Mouse (Mus musculus): ENCODE results near the gene Crybg3. TPM values are rescaled to one million over a fixed set of nuclear protein-coding genes. Genes with fewer than 3 reads are reported as not detected.

The Crybg3 gene
- polyA plus RNA-seq, 1 experiment, result not detected

DNA sequence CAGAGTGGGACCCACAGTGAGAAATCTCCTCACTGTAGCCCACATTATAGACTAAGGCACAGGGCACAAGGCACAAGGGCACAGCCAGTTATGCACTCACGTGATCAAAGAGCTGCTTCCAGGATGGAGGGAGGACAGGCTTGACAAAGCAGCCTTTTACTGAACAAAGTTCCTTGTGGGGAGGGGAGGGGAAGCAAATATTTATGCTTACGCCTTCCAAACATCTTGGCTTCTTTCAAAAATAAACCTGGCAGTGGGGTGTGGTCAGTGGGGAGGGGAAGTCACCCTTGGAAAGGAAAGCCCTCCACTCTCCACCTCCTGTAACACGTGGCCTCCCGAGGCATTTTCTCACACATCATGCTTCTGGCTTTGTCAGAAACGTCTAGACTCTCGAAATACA, 14.5 kb downstream of the Crybg3 start:
- Histone ChIP-seq H3K27me3 (replicated peaks) (no peaks in the 10 kb centered on the region), H3K4me1 (peaks cover 5% of the 10 kb centered on the region; the same call in 1 of the 2 replicates), H3K9me3 (peaks cover 24% of the 10 kb centered on the region; the same call in 1 of the 2 replicates), H3K36me3 (replicated peaks; ENCODE audit: low read length) (no peaks in the 10 kb centered on the region), H3K4me3 (replicated peaks) (no peak overlapping the region)
- TF ChIP-seq GATA1 (IDR thresholded peaks at IDR 0.05; ENCODE audit: borderline replicate concordance, low read length), result no peak
- no peak for TF ChIP-seq FLI1 (IDR thresholded peaks at IDR 0.05; ENCODE audit: low read length)

DNA sequence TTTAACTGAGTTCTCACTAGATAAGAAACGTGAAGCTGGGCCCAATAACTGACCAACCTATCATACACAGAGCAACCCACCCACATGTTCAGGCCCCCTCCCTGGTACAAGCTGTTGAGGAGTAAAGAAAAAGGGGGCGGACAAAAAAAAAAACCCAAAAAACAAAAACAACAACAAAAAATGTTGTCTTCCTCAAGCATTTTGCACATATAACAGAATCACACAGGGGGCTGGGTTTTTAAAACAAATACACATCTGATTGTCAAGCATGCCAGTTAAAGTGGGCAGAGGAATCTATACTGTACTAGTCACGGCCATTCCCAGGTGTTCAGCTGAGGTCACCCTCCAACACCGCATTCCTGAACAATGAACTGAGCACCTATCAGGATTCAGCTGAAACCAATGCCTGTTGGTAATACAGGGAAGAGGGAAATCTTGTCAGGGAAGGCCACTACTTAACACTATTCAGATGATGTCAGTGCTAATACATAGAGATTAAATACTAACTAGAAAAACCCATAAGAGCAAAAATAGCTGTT, 15.0 kb downstream of the Crybg3 start:
- Histone ChIP-seq H3K4me3 (replicated peaks) (no peak overlapping the region), H3K27me3 (replicated peaks) (no peaks in the 10 kb centered on the region)

DNA sequence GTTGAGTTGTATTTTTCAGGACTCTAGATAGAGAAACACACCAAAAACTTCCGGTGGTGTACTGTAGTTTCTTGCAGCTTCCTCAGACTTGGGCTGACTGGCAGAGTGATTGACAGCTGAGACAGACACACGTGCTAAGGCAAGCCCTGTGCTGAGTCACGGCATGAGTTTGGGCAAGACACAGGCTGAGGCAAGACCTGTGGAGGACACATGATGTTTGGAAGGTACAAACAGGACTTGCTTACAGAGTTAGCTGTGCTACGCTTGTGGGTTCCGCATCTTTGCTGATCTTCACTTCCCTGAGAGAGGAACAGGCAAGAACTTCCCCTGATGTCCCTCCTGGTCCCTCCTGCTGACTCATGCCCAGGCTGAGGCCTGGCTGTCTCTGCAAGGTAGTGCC, 17.3 kb downstream of the Crybg3 start:
- H3K4me1 ChIP-seq, result peaks cover 5% of the 10 kb centered on the region; the same call in 1 of the 2 replicates
- H3K27me3 ChIP-seq (replicated peaks), result no peaks in the 10 kb centered on the region
- peaks cover 16% of the 10 kb centered on the region; the same call in 1 of the 2 replicates for H3K9me3 ChIP-seq
- no peaks in the 10 kb centered on the region for H3K36me3 ChIP-seq (replicated peaks; ENCODE audit: low read length)
- no peak overlapping the region for H3K4me3 ChIP-seq (replicated peaks)
- TF ChIP-seq GATA1 (IDR thresholded peaks at IDR 0.05; ENCODE audit: borderline replicate concordance, low read length), result no peak
- no peak for TF ChIP-seq FLI1 (IDR thresholded peaks at IDR 0.05; ENCODE audit: low read length)

More for the DNA sequence above, 15.0 kb downstream of the Crybg3 start:
- Histone ChIP-seq H3K36me3 (replicated peaks; ENCODE audit: low read length) (no peaks in the 10 kb centered on the region), H3K4me1 (peaks cover 5% of the 10 kb centered on the region; the same call in 1 of the 2 replicates), H3K9me3 (peaks cover 24% of the 10 kb centered on the region; the same call in 1 of the 2 replicates)
- TF ChIP-seq GATA1 (IDR thresholded peaks at IDR 0.05; ENCODE audit: borderline replicate concordance, low read length) (no peak), FLI1 (IDR thresholded peaks at IDR 0.05; ENCODE audit: low read length) (no peak)

DNA sequence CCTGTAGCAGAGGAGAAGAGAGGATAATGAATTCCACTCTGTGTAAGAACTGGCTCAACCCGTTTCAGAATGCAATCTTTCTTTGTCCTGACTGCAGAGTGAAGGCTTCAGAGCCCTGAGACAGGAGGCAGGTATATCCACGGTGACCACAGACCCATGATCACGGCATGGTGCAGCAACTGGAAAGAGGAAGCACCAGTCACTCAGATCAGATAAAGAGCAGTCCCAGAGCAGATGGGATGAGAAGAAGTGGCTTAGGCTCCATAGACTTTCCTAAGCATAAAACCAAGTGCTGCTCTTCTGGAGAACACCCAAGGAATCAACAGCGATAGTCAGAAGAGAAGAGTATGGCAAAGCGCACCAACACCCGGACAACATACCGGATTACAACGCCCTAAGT, 21.5 kb downstream of the Crybg3 start:
- TF ChIP-seq FLI1 (IDR thresholded peaks at IDR 0.05; ENCODE audit: low read length) (no peak), GATA1 (IDR thresholded peaks at IDR 0.05; ENCODE audit: borderline replicate concordance, low read length) (no peak)
- H3K36me3 ChIP-seq (replicated peaks; ENCODE audit: low read length), result no peaks in the 10 kb centered on the region

DNA sequence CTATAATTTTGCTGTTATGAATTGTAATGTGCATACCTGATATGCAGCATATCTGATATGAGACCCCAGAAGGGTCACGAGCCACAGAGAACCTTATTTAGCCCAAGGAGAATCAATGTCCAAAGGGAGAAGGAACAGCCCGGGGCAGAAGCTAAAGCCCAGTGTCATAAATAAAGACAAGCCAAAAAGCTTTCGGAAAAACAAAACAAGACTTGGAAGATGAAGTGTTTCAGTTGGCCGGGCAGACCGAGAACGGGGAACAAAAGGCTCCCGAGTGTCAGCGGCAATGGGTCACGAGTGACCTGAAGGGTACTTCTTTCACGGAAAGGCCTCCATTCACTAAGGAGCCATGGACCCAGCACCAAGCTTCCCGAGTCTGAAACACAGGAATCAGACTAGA, 26.8 kb downstream of the Crybg3 start:
- Histone ChIP-seq H3K4me1 (no peaks in the 10 kb centered on the region), H3K36me3 (replicated peaks; ENCODE audit: low read length) (no peaks in the 10 kb centered on the region), H3K27me3 (replicated peaks) (no peaks in the 10 kb centered on the region), H3K4me3 (replicated peaks) (no peak overlapping the region), H3K9me3 (no peaks in the 10 kb centered on the region)
- no peak for TF ChIP-seq GATA1 (IDR thresholded peaks at IDR 0.05; ENCODE audit: borderline replicate concordance, low read length)
- TF ChIP-seq FLI1 (IDR thresholded peaks at IDR 0.05; ENCODE audit: low read length), result no peak

More for the DNA sequence above, 21.5 kb downstream of the Crybg3 start:
- Histone ChIP-seq H3K4me3 (replicated peaks) (no peak overlapping the region), H3K27me3 (replicated peaks) (no peaks in the 10 kb centered on the region), H3K9me3 (peaks cover 8% of the 10 kb centered on the region; the same call in 1 of the 2 replicates), H3K4me1 (peaks cover 5% of the 10 kb centered on the region; the same call in 1 of the 2 replicates)

DNA sequence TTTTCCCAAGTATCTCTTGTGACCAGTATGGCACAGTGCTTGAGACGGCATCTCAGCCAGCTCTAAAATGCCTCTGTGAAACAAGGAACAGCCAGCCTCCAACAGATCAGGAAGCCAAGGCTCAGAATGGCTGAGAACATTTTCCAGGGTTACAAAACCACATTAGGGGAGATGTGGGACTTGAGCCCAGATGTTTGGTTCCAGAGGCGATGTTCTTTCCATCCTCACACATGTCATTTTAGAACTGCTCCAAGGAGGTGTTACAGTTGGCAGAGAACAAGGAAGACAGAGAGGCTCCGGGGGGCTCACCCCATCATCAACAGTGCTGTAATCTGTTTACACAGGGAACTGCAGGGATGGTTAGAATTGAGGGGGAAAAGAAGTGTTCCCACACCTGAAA, 28.1 kb downstream of the Crybg3 start:
- Histone ChIP-seq H3K4me3 (replicated peaks) (no peak overlapping the region), H3K36me3 (replicated peaks; ENCODE audit: low read length) (no peaks in the 10 kb centered on the region), H3K4me1 (no peaks in the 10 kb centered on the region), H3K27me3 (replicated peaks) (no peaks in the 10 kb centered on the region), H3K9me3 (no peaks in the 10 kb centered on the region)
- TF ChIP-seq FLI1 (IDR thresholded peaks at IDR 0.05; ENCODE audit: low read length) (no peak), GATA1 (IDR thresholded peaks at IDR 0.05; ENCODE audit: borderline replicate concordance, low read length) (no peak)

DNA sequence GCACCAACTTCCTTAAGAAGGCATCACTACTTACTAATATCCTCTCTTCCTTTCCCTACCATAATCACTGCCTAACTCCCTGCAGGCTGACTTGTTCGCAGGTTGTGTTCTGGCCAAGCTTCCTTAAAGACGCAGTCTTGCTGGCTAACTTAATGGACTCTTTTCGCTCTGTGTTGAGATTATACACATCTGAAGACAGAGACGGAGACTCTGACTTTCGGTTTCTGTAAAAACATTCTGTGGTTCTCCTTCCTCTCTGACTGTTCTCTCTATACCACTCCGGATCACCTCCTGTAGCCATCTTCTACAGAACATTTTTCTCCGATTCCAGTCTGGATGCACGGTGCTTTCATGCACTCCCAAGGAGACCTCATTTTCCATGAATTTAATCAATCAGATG, 30.0 kb downstream of the Crybg3 start:
- H3K4me1 ChIP-seq, result no peaks in the 10 kb centered on the region
- H3K4me3 ChIP-seq (replicated peaks), result no peak overlapping the region
- H3K27me3 ChIP-seq (replicated peaks), result no peaks in the 10 kb centered on the region
- 0 out of 2 replicates have a peak, but pooled peaks cover 2% of the 10 kb centered on the region for H3K9me3 ChIP-seq
- TF ChIP-seq FLI1 (IDR thresholded peaks at IDR 0.05; ENCODE audit: low read length) (no peak), GATA1 (IDR thresholded peaks at IDR 0.05; ENCODE audit: borderline replicate concordance, low read length) (no peak)
- no peaks in the 10 kb centered on the region for H3K36me3 ChIP-seq (replicated peaks; ENCODE audit: low read length)

DNA sequence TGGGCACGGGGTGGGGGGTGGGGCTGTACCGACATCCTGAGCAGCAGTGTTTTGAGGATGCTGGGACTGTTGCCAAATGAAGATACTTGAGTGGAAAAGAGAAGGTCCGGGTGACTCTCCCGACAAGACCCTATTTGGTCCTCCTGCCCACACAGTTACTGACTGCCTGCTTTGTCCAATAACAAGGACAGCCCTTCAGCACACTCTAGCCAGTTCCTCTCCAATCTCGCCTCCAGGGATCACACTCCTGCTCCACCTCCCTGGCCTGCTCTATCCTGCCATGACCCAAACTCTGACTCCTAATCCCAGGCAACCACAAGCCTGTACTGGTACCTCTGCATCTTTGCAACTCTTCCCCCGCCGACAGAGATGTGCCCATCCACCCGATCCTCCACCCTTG, 30.9 kb downstream of the Crybg3 start:
- Histone ChIP-seq H3K27me3 (replicated peaks) (no peaks in the 10 kb centered on the region), H3K4me3 (replicated peaks) (no peak overlapping the region), H3K36me3 (replicated peaks; ENCODE audit: low read length) (no peaks in the 10 kb centered on the region), H3K9me3 (0 out of 2 replicates have a peak, but pooled peaks cover 2% of the 10 kb centered on the region), H3K4me1 (no peaks in the 10 kb centered on the region)
- TF ChIP-seq GATA1 (IDR thresholded peaks at IDR 0.05; ENCODE audit: borderline replicate concordance, low read length), result no peak
- no peak for TF ChIP-seq FLI1 (IDR thresholded peaks at IDR 0.05; ENCODE audit: low read length)

DNA sequence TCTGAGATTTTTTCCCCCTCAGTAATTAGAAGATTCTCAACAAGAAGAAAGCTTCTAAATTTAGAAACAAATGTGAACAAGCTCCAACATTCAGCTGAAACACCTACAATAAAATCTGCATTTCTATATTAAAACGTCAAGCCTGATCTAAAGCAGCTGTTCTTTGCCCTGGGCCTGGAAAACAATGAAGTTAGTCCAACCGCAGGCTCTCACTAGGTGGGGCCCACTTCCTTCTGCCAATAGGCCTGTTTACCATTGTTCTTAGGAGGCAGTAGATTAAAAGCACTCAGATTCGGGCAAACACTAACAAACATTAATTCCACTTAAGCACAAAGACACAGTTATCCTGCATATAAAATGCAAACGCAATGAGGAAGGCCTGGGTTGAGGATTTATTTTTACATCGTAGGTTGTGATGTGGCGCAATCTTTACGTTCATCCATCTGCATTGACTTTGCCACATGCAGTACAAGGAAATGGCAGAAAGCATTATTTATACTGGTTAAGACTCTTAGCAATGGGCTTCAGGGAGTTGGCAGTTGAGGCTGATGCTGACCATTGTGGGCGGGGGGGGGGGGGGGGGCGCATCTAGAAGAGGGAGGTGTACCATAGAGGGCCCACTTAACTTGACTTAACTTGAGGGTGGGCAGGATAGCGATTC, 32.9 kb downstream of the Crybg3 start:
- Histone ChIP-seq H3K36me3 (replicated peaks; ENCODE audit: low read length) (no peaks in the 10 kb centered on the region), H3K9me3 (0 out of 2 replicates have a peak, but pooled peaks cover 2% of the 10 kb centered on the region), H3K27me3 (replicated peaks) (no peaks in the 10 kb centered on the region), H3K4me1 (no peaks in the 10 kb centered on the region), H3K4me3 (replicated peaks) (no peak overlapping the region)
- TF ChIP-seq FLI1 (IDR thresholded peaks at IDR 0.05; ENCODE audit: low read length) (no peak), GATA1 (IDR thresholded peaks at IDR 0.05; ENCODE audit: borderline replicate concordance, low read length) (no peak)

DNA sequence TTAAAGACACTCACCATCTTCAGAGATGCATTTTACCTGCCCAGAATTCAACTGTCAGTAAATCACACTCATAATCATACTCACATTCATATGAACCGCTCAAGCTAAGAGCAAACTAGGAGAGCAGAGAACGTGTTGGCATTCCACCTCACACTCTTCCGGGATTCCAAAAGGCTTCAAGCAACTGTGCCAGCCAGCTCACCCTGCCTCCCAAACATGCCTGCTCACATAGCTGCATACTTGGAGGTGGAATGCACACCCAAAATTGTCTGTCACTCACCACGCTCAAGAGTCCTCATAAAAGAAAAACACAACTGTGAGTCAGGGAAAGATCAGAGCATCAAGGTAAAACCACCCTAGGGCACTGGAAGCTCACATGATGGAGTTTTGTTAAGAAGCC, 34.3 kb downstream of the Crybg3 start:
- H3K4me1 ChIP-seq, result no peaks in the 10 kb centered on the region
- H3K36me3 ChIP-seq (replicated peaks; ENCODE audit: low read length), result no peaks in the 10 kb centered on the region
- H3K27me3 ChIP-seq (replicated peaks), result no peaks in the 10 kb centered on the region
- 0 out of 2 replicates have a peak, but pooled peaks cover 2% of the 10 kb centered on the region for H3K9me3 ChIP-seq
- no peak overlapping the region for H3K4me3 ChIP-seq (replicated peaks)
- TF ChIP-seq FLI1 (IDR thresholded peaks at IDR 0.05; ENCODE audit: low read length), result no peak
- no peak for TF ChIP-seq GATA1 (IDR thresholded peaks at IDR 0.05; ENCODE audit: borderline replicate concordance, low read length)
